Mouse (Mus musculus): ENCODE measurements at regions not wholly inside any gene's neighbourhood (a gene's known extent, or its start where the extent isn't known, plus 50 kb on each side); places are given as distances from the start of the nearest gene placed in this dataset.

DNA sequence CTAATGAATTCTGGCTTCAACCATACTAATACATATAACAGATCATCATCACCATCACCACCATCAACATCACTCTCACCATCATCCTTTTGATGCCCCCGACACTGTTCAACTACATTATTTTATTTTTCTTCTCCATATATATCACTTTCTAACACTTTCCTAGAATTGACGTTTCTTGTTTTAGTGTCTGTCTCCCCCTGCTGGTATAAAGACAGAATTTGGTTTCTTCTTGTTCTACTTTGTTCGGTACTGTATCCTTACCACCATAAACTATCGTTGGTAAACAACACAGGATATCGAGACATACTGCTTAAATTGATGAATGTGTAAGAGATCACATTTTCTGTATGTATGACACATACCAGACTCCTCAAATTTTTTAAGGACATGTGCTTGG is 92.5 kb upstream of the Tab3 start:
- no peak for DNase-seq (ENCODE audit: low spot score in 2 of 2)

DNA sequence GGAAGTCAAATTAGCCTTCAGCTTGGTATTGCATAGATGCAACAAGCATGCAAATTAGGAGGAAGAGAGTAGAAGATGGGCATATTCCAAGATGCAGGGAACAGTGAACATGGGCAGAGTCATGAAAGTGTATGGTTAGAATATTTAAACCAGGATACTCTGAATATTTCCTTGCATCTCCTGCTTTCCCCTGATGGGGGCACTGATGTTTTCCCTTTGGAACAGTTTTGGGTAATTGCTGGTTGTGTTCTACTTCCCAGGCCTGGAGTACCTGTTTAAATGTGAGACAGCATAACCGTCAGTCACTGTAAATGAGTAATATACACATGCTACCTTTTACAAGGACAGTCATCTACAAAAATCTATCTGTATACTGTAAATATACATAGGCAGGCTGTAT is 76.9 kb upstream of the Tab3 start:
- DNase-seq (ENCODE audit: low spot score in 2 of 2): peak in 1 of 2 experiments; percentile 0

Measured in urinary bladder, postnatal 36 days (tissue).